Mouse (Mus musculus) liver, postnatal 0 days (tissue): ENCODE measurements around the gene Fscn2.

Experiments
- CTCF ChIP-seq: sonication (generic); IDR thresholded peaks from 2 replicates; pipeline ENCODE4 v1.5.1; 2016; ENCODE audit warnings: antibody characterized with exemption, low read depth
- EP300 ChIP-seq: IDR thresholded peaks from 2 replicates; pipeline ENCODE4 v1.6.1; 2016; ENCODE audit warnings: antibody characterized with exemption, low read depth, mild to moderate bottlenecking

DNA sequence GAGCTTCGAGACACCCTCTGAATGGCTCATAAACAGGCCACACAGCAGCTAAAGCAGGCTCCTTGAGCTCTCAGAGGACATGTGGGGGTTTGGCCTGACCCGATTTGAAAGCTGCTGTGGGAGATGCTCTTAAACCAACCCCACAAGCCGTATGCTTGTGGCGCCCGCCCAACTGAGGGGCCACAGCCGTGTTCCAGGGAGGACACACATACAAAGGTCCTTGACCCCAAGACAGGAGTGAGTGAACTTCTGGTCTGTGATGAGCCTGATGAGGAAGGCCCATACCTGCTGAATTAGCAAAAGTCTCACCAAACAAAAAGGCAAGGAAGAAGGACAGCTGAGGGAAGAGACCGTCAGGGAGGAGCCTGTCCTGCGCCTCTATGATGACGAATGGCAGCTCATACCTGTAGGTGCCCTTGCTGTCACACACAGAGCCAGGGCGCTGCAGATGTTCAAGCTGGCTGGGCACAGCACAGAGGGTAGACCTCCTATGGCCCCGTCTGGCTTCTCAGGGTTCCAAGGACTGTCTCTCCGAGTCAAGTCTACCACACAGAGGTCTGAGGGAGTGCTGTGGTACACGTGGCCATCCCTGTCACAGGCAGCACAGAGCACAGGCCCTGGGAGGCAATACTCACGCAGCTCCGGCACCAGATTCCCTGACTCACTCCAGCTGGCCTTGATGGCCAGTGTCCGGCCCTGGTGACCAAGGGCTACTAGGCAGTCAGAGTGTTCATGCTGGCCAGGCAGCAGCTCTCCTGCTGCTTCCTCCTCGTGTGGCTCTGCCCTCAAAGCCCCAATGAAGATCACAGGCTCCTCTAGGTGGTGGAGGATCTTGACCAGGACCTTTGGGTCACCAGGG is 15.2 kb downstream of the Fscn2 start:
- no peak for TF ChIP-seq CTCF
- no peak for TF ChIP-seq EP300
